Mouse (Mus musculus): ENCODE measurements around the gene Zfp688. TPM values are rescaled to one million over a fixed set of nuclear protein-coding genes. Genes with fewer than 3 reads are reported as not detected.

Gene Zfp688
- total and polyA plus RNA-seq, 3 experiments, result 8.6 to 18.1 TPM; not detected in 1

DNA sequence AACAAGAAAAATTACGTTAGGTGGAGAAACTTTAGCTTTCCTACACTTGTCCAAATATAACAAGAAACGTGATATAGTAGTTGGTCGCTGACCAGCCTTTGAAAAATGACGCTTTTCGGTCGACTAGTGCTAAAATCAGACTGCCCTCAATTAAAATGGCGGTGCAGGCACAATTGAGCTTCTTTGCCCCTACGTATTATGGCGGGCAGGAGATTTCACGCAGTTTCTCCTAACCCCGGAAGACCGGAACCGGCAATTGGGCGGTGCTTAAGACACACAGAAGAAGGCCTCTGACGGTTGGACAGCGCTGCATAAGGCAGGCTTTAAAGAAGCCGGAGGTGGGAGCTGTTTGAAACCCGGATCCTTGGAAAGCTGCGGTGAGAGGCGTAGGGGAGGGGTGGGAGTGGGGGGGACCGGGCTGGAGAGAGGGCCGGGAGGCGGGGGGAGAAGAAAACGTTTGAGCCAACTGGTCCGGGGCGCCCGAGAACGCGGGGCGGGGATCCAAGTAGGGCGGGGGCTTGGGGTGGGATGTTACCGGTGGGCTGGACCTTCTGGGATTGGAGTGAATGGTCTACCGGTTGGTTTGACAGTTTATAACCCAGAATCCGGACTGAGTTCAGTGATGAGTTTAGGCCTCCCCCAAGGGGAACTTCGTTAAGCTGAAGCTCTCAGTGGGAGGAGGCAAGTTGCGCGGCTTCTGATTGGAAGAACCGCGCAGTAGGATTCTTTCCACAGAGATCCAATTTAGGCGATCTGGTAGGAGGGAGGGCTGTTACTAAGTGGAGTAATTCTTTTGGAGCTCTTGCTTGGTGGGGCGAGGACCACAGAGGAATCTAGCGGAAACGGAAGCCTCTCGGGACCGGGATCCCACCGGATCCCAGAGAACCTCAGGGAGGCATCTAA, 49.1 kb upstream of the Zfp688 start (continued):
- peak; percentile 52; the same call in 1 of the 2 replicates for TF ChIP-seq ETS1 (IDR thresholded peaks at IDR 0.05; ENCODE audit: low read depth, low read length)
- TF ChIP-seq EP300 (IDR thresholded peaks at IDR 0.05; ENCODE audit: low read depth in 1 of 2, low read length in 2 of 2), result peak in 1 of 2 experiments; percentile 55; a peak in 1 of 4 replicates
- peak; percentile 58 for TF ChIP-seq NRF1 (IDR thresholded peaks at IDR 0.05; ENCODE audit: insufficient read depth, low read depth, low read length, poor library complexity, severe bottlenecking)
- TF ChIP-seq HCFC1 (IDR thresholded peaks at IDR 0.05; ENCODE audit: low read depth, low read length), result peak; percentile 95
- peak; percentile 77 for TF ChIP-seq TCF12 (IDR thresholded peaks at IDR 0.05; ENCODE audit: low read depth, low read length)

DNA sequence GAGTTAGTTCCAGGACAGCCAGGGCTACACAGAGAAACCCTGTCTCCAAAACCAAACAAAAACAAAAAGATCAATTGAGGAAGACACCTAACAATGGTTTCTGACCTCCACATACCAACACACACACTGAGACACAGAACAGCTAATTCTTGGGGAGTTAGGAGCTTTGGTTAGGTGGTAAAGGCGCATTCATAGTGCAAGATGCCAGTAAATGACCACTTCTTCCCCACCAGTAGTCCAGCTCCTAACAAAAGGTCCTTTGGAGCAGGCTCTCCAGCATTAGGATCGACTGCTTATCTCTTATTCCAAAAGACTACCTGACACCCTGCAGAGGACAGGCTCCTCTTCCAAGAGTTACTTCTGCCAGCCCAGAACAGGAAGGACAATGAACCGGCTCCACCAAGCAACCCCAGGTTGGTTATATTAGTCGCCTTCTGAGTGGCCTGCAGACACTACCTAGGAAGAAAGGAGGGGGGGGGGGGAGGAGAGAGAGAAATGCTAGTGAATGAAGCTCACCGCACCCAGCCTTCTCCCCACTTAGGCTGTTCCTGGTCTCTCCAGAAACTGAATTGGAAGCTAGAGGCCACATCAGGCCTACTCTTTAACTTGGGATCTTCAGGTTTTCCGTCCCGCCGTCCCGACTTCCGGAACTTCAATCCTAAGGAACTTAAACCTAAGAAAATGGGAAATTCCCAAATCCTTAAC, 48.3 kb upstream of the Zfp688 start:
- peak overlapping the region; percentile 82 for H3K9ac ChIP-seq (ENCODE audit: control insufficient read depth, low read depth, low read length, poor library complexity, severe bottlenecking)
- peaks cover 0 to 5% of the 10 kb centered on the region in 2 experiments; a peak in 3 of 4 replicates for H3K4me1 ChIP-seq (ENCODE audit: control insufficient read depth in 1 of 2, insufficient read depth in 2 of 2, low read length in 2 of 2)
- H3K36me3 ChIP-seq (ENCODE audit: control insufficient read depth in 1 of 2, insufficient read depth in 2 of 2, low read length in 2 of 2), result peaks cover 0 to 6% of the 10 kb centered on the region in 2 experiments; a peak in 3 of 4 replicates
- H3K27ac ChIP-seq (ENCODE audit: control insufficient read depth, low read depth, low read length), result peak overlapping the region; percentile 88
- no peak for TF ChIP-seq SIN3A (IDR thresholded peaks at IDR 0.05; ENCODE audit: low read length)
- TF ChIP-seq USF2 (IDR thresholded peaks at IDR 0.05; ENCODE audit: borderline replicate concordance in 1 of 2, insufficient read depth in 1 of 2, low read depth in 1 of 2, low read length in 2 of 2), result no peak
- TF ChIP-seq MAZ (IDR thresholded peaks at IDR 0.05; ENCODE audit: low read depth, low read length), result no peak
- TF ChIP-seq E2F4 (IDR thresholded peaks at IDR 0.05; ENCODE audit: borderline replicate concordance, low read depth, low read length), result no peak
- TF ChIP-seq KAT2A (conservative IDR thresholded peaks at IDR 0.05; ENCODE audit: low read depth, low read length), result no peak
- no peak for TF ChIP-seq POLR2AphosphoS2 (IDR thresholded peaks at IDR 0.05; ENCODE audit: low read length)
- no peak for TF ChIP-seq RCOR1 (IDR thresholded peaks at IDR 0.05; ENCODE audit: low read depth, low read length)
- no peak for TF ChIP-seq CTCF (IDR thresholded peaks at IDR 0.05 in 2 of 3, conservative IDR thresholded peaks at IDR 0.05 in 1 of 3; ENCODE audit: control insufficient read depth in 1 of 3, insufficient read depth in 1 of 3, low read depth in 2 of 3, low read length in 3 of 3, poor library complexity in 1 of 3, severe bottlenecking in 1 of 3)
- TF ChIP-seq MEF2A (IDR thresholded peaks at IDR 0.05; ENCODE audit: extremely low read depth, insufficient replicate concordance, low read depth, low read length, poor library complexity, severe bottlenecking), result no peak
- TF ChIP-seq POLR2A (IDR thresholded peaks at IDR 0.05; ENCODE audit: control insufficient read depth in 1 of 2, insufficient read depth in 1 of 2, low read depth in 1 of 2, low read length in 2 of 2, poor library complexity in 1 of 2), result no peak
- no peak for TF ChIP-seq MAFK (IDR thresholded peaks at IDR 0.05; ENCODE audit: borderline replicate concordance, low read depth, low read length)
- TF ChIP-seq EP300 (IDR thresholded peaks at IDR 0.05; ENCODE audit: low read depth in 1 of 2, low read length in 2 of 2), result no peak
- no peak for TF ChIP-seq HCFC1 (IDR thresholded peaks at IDR 0.05; ENCODE audit: low read depth, low read length)
- peaks cover 19% of the 10 kb centered on the region for H3K79me2 ChIP-seq (ENCODE audit: control insufficient read depth, insufficient read depth, low read length, poor library complexity)
- H3K27me3 ChIP-seq (ENCODE audit: control insufficient read depth in 1 of 2, insufficient read depth in 2 of 2, low read length in 2 of 2), result no peaks in the 10 kb centered on the region
- H3K4me3 ChIP-seq (ENCODE audit: control insufficient read depth in 1 of 2, insufficient read depth in 1 of 2, low read depth in 2 of 2, low read length in 2 of 2), result peak overlapping the region; percentile 68 to 92
- DNase-seq (ENCODE audit: low read depth, low spot score), result peak; percentile 67
- H3K9me3 ChIP-seq (replicated peaks; ENCODE audit: insufficient read depth, low read length), result no peaks in the 10 kb centered on the region
